Mouse (Mus musculus): ENCODE measurements around the gene Ap2m1. TPM values are rescaled to one million over a fixed set of nuclear protein-coding genes. Genes with fewer than 3 reads are reported as not detected.
A peak's percentile ranks its signal among the peaks of the same experiment; 100 is the strongest.

Ap2m1 gene
- polyA plus RNA-seq, 1 experiment from 2014 or later, result 402 TPM

GRCm38 (mm10) chr16:20547423-20547822 is 12.1 kb downstream of the Ap2m1 start:
- WGBS, result 47% methylated on average over 5 of the region's 5 CpGs
- H3K36me3 ChIP-seq (ENCODE audit: insufficient read depth, low read length), result peaks cover 33% of the 10 kb centered on the region; the same call in 1 of the 2 replicates
- ATAC-seq, result no peak

GRCm38 (mm10) chr16:20548096-20548948 is 13.0 kb downstream of the Ap2m1 start, which contains the start of gene Abcf3:
Gene Abcf3 (plus strand): TSS chr16:20548577.
- peaks cover 9% of the 10 kb centered on the region; the same call in 1 of the 2 replicates for H3K4me1 ChIP-seq (ENCODE audit: insufficient read depth, low read depth, low read length)
- no peak for TF ChIP-seq CTCF (IDR thresholded peaks at IDR 0.05)
- no peak for TF ChIP-seq EP300 (IDR thresholded peaks at IDR 0.05)
- H3K9ac ChIP-seq (replicated peaks; ENCODE audit: low read depth), result peak within 1 kb of the TSS; percentile 67
- DNase-seq (ENCODE audit: low spot score), result peak; percentile 100
- ATAC-seq, result peak; percentile 100
- H3K36me3 ChIP-seq (ENCODE audit: insufficient read depth, low read length), result peaks cover 31% of the 10 kb centered on the region; the same call in 1 of the 2 replicates
- H3K4me3 ChIP-seq (ENCODE audit: low read depth, low read length), result peak within 1 kb of the TSS; percentile 68
- no peaks in the 10 kb centered on the region for H3K27me3 ChIP-seq (replicated peaks; ENCODE audit: insufficient read depth, low read length)
- WGBS, result under 1% methylated on average over 56 of the region's 56 CpGs
- peak within 1 kb of the TSS; percentile 67 for H3K4me2 ChIP-seq (replicated peaks; ENCODE audit: low read depth, low read length)
- no peaks in the 10 kb centered on the region for H3K9me3 ChIP-seq (ENCODE audit: low read length)
- H3K27ac ChIP-seq (ENCODE audit: low read length), result peak within 1 kb of the TSS; percentile 66

More at GRCm38 (mm10) chr16:20547423-20547822, 12.1 kb downstream of the Ap2m1 start:
- Histone ChIP-seq H3K4me1 (ENCODE audit: insufficient read depth, low read depth, low read length) (peaks cover 9% of the 10 kb centered on the region; the same call in 1 of the 2 replicates), H3K27me3 (replicated peaks; ENCODE audit: insufficient read depth, low read length) (no peaks in the 10 kb centered on the region), H3K9ac (replicated peaks; ENCODE audit: low read depth) (no peak overlapping the region), H3K27ac (ENCODE audit: low read length) (peak overlapping the region; percentile 66; the same call in 1 of the 2 replicates), H3K4me2 (replicated peaks; ENCODE audit: low read depth, low read length) (peak overlapping the region; percentile 67), H3K4me3 (ENCODE audit: low read depth, low read length) (peak overlapping the region; percentile 68; the same call in 1 of the 2 replicates), H3K9me3 (ENCODE audit: low read length) (no peaks in the 10 kb centered on the region)
- DNase-seq (ENCODE audit: low spot score), result peak; percentile 34
- TF ChIP-seq CTCF (IDR thresholded peaks at IDR 0.05) (no peak), EP300 (IDR thresholded peaks at IDR 0.05) (no peak)

GRCm38 (mm10) chr16:20549161-20549560 is 13.9 kb downstream of the Ap2m1 start:
- Histone ChIP-seq H3K9me3 (ENCODE audit: low read length) (no peaks in the 10 kb centered on the region), H3K9ac (replicated peaks; ENCODE audit: low read depth) (peak overlapping the region; percentile 67), H3K27ac (ENCODE audit: low read length) (no peak overlapping the region), H3K36me3 (ENCODE audit: insufficient read depth, low read length) (peaks cover 27% of the 10 kb centered on the region; the same call in 1 of the 2 replicates), H3K4me3 (ENCODE audit: low read depth, low read length) (peak overlapping the region; percentile 68), H3K4me1 (ENCODE audit: insufficient read depth, low read depth, low read length) (peaks cover 9% of the 10 kb centered on the region; the same call in 1 of the 2 replicates), H3K27me3 (replicated peaks; ENCODE audit: insufficient read depth, low read length) (no peaks in the 10 kb centered on the region), H3K4me2 (replicated peaks; ENCODE audit: low read depth, low read length) (peak overlapping the region; percentile 67)
- TF ChIP-seq EP300 (IDR thresholded peaks at IDR 0.05) (no peak), CTCF (IDR thresholded peaks at IDR 0.05) (no peak)
- DNase-seq (ENCODE audit: low spot score) (peak; percentile 27), ATAC-seq (no peak)
- WGBS, result 34% methylated on average over 9 of the region's 9 CpGs

- WGBS, result 95% methylated on average over 5 of the region's 5 CpGs
- DNase-seq (ENCODE audit: low spot score), result no peak
- H3K27me3 ChIP-seq (replicated peaks; ENCODE audit: insufficient read depth, low read length), result no peaks in the 10 kb centered on the region
Observed at GRCm38 (mm10) chr16:20551691-20552090, 16.4 kb downstream of the Ap2m1 start.

GRCm38 (mm10) chr16:20552594-20552993 is 17.3 kb downstream of the Ap2m1 start:
- H3K36me3 ChIP-seq (ENCODE audit: insufficient read depth, low read length), result peaks cover 24% of the 10 kb centered on the region; the same call in 1 of the 2 replicates
- H3K4me2 ChIP-seq (replicated peaks; ENCODE audit: low read depth, low read length), result no peak overlapping the region
- DNase-seq (ENCODE audit: low spot score) (no peak), ATAC-seq (no peak)
- H3K27ac ChIP-seq (ENCODE audit: low read length), result no peak overlapping the region
- H3K9me3 ChIP-seq (ENCODE audit: low read length), result no peaks in the 10 kb centered on the region
- no peak overlapping the region for H3K9ac ChIP-seq (replicated peaks; ENCODE audit: low read depth)
- H3K27me3 ChIP-seq (replicated peaks; ENCODE audit: insufficient read depth, low read length), result no peaks in the 10 kb centered on the region
- H3K4me1 ChIP-seq (ENCODE audit: insufficient read depth, low read depth, low read length), result peaks cover 9% of the 10 kb centered on the region; the same call in 1 of the 2 replicates
- 88% methylated on average over 1 of the region's 1 CpGs for WGBS
- no peak for TF ChIP-seq EP300 (IDR thresholded peaks at IDR 0.05)
- no peak for TF ChIP-seq CTCF (IDR thresholded peaks at IDR 0.05)
- no peak overlapping the region for H3K4me3 ChIP-seq (ENCODE audit: low read depth, low read length)

More at GRCm38 (mm10) chr16:20551691-20552090, 16.4 kb downstream of the Ap2m1 start:
- H3K36me3 ChIP-seq (ENCODE audit: insufficient read depth, low read length), result peaks cover 24% of the 10 kb centered on the region; the same call in 1 of the 2 replicates
- H3K9me3 ChIP-seq (ENCODE audit: low read length), result no peaks in the 10 kb centered on the region
- no peak overlapping the region for H3K9ac ChIP-seq (replicated peaks; ENCODE audit: low read depth)
- H3K4me2 ChIP-seq (replicated peaks; ENCODE audit: low read depth, low read length), result no peak overlapping the region
- H3K4me3 ChIP-seq (ENCODE audit: low read depth, low read length), result no peak overlapping the region
- no peak overlapping the region for H3K27ac ChIP-seq (ENCODE audit: low read length)
- no peak for ATAC-seq
- TF ChIP-seq EP300 (IDR thresholded peaks at IDR 0.05) (no peak), CTCF (IDR thresholded peaks at IDR 0.05) (no peak)
- peaks cover 9% of the 10 kb centered on the region; the same call in 1 of the 2 replicates for H3K4me1 ChIP-seq (ENCODE audit: insufficient read depth, low read depth, low read length)

GRCm38 (mm10) chr16:20555000-20555399 is 19.7 kb downstream of the Ap2m1 start:
- no peak overlapping the region for H3K4me3 ChIP-seq (ENCODE audit: low read depth, low read length)
- no peak overlapping the region for H3K27ac ChIP-seq (ENCODE audit: low read length)
- H3K9me3 ChIP-seq (ENCODE audit: low read length), result no peaks in the 10 kb centered on the region
- peaks cover 47% of the 10 kb centered on the region for H3K36me3 ChIP-seq (ENCODE audit: insufficient read depth, low read length)
- DNase-seq (ENCODE audit: low spot score) (no peak), ATAC-seq (no peak)
- no peak overlapping the region for H3K9ac ChIP-seq (replicated peaks; ENCODE audit: low read depth)
- no peaks in the 10 kb centered on the region for H3K27me3 ChIP-seq (replicated peaks; ENCODE audit: insufficient read depth, low read length)
- TF ChIP-seq CTCF (IDR thresholded peaks at IDR 0.05) (no peak), EP300 (IDR thresholded peaks at IDR 0.05) (no peak)
- 81% methylated on average over 6 of the region's 6 CpGs for WGBS
- H3K4me2 ChIP-seq (replicated peaks; ENCODE audit: low read depth, low read length), result no peak overlapping the region
- no peaks in the 10 kb centered on the region for H3K4me1 ChIP-seq (ENCODE audit: insufficient read depth, low read depth, low read length)

All from lung, postnatal 0 days (tissue).